Mouse (Mus musculus): ENCODE results near the gene Hs2st1. TPM values are rescaled to one million over a fixed set of nuclear protein-coding genes. Genes with fewer than 3 reads are reported as not detected.

Gene Hs2st1
- polyA plus RNA-seq, 1 experiment from 2014 or later: 13.7 TPM

DNA sequence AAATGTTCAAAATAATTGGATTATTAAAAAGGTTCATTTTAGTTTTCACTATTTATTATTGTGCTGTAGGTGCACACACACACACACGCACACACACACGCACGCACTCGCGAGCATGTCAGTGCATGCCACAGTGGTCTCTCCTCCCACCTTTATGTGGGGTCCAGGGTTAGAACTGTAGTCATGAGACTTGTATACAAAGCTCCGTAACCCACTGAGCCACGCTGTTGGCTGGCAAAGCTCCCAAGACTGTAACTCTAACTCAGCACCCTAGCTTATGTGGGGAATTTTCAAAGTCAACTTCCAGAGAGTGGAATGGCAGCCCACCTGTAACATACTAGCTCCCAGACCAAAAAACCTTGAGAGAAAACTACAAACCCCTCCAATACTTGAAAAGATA lies 24.8 kb downstream of the Hs2st1 start:
- 81% methylated on average over 7 of the region's 7 CpGs for WGBS
- ATAC-seq (ENCODE audit: low FRiP score): no peak

DNA sequence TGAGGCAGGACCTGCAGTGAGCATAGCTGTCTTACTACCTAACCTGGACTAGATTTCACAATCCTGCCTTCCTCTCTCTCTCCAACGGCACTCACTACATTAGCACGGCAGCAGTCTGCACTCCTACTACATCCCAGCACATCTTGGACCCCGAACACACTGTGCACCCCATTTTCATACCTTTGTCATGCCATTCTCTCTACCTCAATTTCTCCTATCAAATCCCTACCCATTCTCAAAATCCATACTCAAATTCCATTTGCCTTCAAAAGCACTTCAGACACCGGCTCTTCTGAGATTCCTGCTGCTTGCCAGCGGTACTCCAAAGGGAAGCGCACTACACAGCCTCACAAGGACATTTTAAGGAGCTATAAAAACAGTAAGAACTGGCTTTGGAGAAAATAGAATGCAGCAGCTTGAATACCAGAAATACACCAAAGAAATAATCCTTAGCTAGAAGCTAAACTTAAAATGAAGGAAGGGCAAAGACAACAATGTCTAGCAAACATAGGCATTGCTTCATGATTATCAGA lies 28.0 kb downstream of the Hs2st1 start:
- H3K27me3 ChIP-seq: no peaks in the 10 kb centered on the region
- H3K9ac ChIP-seq: no peak overlapping the region
- H3K27ac ChIP-seq: no peak overlapping the region
- no peak overlapping the region for H3K4me2 ChIP-seq
- H3K9me3 ChIP-seq: no peaks in the 10 kb centered on the region
- H3K4me3 ChIP-seq: no peak overlapping the region
- no peak for ATAC-seq (ENCODE audit: low FRiP score)
- peaks cover 14% of the 10 kb centered on the region for H3K4me1 ChIP-seq (replicated peaks)
- no peaks in the 10 kb centered on the region for H3K36me3 ChIP-seq
- 82% methylated on average over 6 of the region's 6 CpGs for WGBS

More for the DNA sequence above, 24.8 kb downstream of the Hs2st1 start:
- Histone ChIP-seq H3K4me1 (replicated peaks) (peaks cover 14% of the 10 kb centered on the region), H3K4me3 (no peak overlapping the region), H3K9ac (no peak overlapping the region), H3K4me2 (no peak overlapping the region), H3K27ac (no peak overlapping the region), H3K27me3 (no peaks in the 10 kb centered on the region), H3K9me3 (no peaks in the 10 kb centered on the region), H3K36me3 (no peaks in the 10 kb centered on the region)

DNA sequence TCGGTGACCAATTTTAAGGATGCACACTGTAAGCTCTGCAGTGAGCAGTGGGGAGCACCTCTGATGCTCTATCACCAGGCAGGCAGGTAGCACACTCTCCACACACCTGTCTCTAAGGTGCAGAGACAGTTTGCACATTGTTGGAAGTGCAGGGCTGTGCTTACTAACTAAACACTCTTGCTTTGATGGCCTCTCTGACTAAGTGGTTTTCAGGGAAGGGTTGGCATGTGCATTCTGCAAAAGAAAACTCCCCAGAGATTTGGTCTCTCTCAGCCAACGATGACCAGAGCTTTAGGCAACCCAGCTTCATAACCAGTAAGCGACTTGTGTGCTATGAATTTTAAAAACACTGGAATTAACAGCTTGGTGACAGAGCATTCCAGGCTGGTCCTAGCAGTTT lies 29.2 kb downstream of the Hs2st1 start:
- Histone ChIP-seq H3K4me1 (replicated peaks) (peaks cover 6% of the 10 kb centered on the region), H3K27ac (no peak overlapping the region), H3K4me2 (no peak overlapping the region), H3K9me3 (no peaks in the 10 kb centered on the region), H3K27me3 (no peaks in the 10 kb centered on the region), H3K4me3 (no peak overlapping the region), H3K36me3 (no peaks in the 10 kb centered on the region), H3K9ac (no peak overlapping the region)
- no peak for ATAC-seq (ENCODE audit: low FRiP score)
- WGBS: 77% methylated on average over 3 of the region's 3 CpGs

DNA sequence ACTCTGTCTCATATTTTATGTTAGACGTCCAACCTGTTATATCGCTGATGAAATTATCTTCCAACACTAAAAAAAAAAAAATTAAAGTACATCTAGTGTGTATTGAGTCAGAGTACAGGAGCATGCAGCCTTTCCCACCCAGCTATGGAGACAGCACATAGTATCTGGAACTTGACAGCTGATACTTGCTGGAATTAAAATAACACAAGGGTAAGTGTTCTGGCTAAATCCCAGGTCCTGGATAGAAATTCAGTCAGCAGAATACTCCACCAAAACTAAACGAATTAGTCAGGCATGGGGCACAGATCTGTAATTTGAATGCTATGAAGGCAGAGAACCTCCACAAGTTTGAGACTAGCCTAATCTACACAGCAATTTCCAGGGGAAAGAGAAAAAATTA lies 30.9 kb downstream of the Hs2st1 start:
- 83% methylated on average over 3 of the region's 3 CpGs for WGBS
- H3K27ac ChIP-seq: no peak overlapping the region
- no peaks in the 10 kb centered on the region for H3K27me3 ChIP-seq
- no peak overlapping the region for H3K4me3 ChIP-seq
- no peaks in the 10 kb centered on the region for H3K36me3 ChIP-seq
- H3K9ac ChIP-seq: no peak overlapping the region
- H3K4me1 ChIP-seq (replicated peaks): 0 out of 2 replicates have a peak, but pooled peaks cover 5% of the 10 kb centered on the region
- no peak for ATAC-seq (ENCODE audit: low FRiP score)
- H3K4me2 ChIP-seq: no peak overlapping the region
- no peaks in the 10 kb centered on the region for H3K9me3 ChIP-seq

DNA sequence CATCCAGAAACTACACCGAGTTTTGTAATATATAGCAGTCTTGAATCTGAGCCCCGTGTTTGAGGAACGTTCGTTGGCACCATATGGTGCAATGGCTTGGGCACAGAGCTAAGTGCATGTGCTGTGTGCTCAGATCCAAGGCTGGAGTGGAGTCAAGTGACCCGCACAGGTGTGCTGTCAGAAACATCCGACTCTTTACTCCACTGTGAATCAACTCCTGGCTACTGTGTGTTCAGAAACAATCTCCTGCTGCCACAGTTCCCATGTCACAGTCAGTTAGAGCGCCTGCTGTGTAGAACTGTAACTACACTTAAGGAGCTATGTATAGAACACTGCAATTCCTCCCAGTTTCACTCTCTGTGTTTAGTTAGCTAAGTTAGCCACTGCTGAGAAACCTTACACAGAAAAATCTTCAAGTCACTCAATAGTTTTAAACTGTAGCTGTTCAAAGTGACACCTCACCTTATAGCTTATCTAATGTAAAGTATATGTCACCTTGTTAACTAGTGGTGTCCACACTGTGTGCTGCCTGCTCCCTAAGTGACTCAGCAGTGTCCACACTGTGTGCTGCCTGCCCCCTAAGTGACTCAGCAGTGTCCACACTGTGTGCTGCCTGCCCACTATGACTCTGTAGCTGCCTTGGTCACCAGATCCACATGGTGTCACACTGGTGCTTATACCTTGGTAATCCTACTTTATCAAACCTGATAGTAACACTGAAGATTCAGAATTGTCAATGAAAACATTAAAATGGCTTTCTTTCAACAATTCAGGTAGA lies 32.7 kb downstream of the Hs2st1 start:
- no peak overlapping the region for H3K9ac ChIP-seq
- H3K4me1 ChIP-seq (replicated peaks): 0 out of 2 replicates have a peak, but pooled peaks cover 11% of the 10 kb centered on the region
- no peak overlapping the region for H3K27ac ChIP-seq
- no peak overlapping the region for H3K4me3 ChIP-seq
- H3K36me3 ChIP-seq: no peaks in the 10 kb centered on the region
- no peaks in the 10 kb centered on the region for H3K9me3 ChIP-seq
- no peaks in the 10 kb centered on the region for H3K27me3 ChIP-seq
- H3K4me2 ChIP-seq: no peak overlapping the region
- ATAC-seq (ENCODE audit: low FRiP score): no peak
- 85% methylated on average over 7 of the region's 7 CpGs for WGBS

DNA sequence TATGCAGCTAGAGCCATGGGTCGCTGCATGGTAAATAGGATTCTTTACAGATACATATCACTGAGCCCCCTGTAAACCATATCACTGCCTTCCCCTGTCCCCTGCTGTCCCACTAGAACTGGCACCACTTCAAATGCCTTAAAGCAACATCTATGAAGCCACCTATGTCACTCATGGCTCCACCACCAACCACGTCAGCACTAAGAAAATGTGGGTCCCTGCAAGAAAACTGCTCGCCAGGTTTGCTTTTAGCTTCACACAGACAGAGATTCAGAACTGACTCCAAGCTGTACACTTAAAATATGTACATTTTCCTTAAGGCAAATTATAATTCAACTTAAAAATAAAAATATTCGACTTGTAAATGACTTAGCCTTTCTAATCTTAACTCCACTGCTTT lies 34.9 kb downstream of the Hs2st1 start:
- Histone ChIP-seq H3K27me3 (no peaks in the 10 kb centered on the region), H3K27ac (no peak overlapping the region), H3K4me1 (replicated peaks) (peaks cover 16% of the 10 kb centered on the region), H3K9me3 (no peaks in the 10 kb centered on the region), H3K4me3 (no peak overlapping the region), H3K9ac (no peak overlapping the region), H3K36me3 (no peaks in the 10 kb centered on the region), H3K4me2 (no peak overlapping the region)
- no peak for ATAC-seq (ENCODE audit: low FRiP score)
- WGBS: 96% methylated on average over 4 of the region's 4 CpGs

DNA sequence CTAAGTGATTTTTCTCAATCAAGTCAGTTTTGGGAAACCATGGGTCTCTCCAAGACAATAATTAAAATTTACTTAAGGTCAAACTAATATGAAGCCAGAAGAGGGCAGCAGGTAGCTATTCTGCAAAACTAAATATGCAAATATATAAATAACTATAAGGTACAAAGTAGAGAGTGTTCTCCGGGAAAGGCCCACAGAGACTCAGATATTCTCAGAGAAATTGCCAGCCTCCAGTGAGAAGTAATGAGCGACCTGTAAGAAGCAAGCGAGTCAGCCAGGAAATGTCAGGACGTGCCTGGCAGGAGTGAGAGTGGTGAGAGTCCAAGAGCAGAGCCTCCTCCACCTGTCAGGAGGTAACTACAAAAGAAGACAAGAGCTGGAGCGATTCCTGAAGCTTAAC lies 39.0 kb downstream of the Hs2st1 start:
- Histone ChIP-seq H3K4me1 (replicated peaks) (peaks cover 23% of the 10 kb centered on the region), H3K4me3 (no peak overlapping the region), H3K27ac (no peak overlapping the region; the same call in 1 of the 2 replicates), H3K9me3 (no peaks in the 10 kb centered on the region), H3K27me3 (no peaks in the 10 kb centered on the region), H3K4me2 (no peak overlapping the region), H3K9ac (no peak overlapping the region), H3K36me3 (no peaks in the 10 kb centered on the region)
- ATAC-seq (ENCODE audit: low FRiP score): no peak
- 53% methylated on average over 5 of the region's 5 CpGs for WGBS

DNA sequence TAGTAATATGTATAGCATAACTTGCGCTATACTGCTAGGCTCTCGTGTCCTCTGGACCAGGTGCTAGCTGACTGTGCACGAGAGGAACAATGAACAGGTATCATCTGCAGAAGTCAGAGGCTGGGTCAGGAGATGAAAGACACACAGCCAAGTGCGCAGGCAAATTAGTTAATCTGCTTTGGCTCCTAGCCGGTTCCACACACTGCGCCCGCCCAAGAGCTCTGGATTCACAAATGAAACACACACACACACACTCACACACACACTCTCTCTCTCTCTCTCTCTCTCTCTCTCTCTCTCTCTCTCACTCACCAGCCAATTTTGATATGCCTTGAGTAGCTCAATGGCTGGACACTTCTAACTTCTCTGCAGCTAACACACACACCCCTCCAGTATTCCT lies 42.1 kb downstream of the Hs2st1 start:
- Histone ChIP-seq H3K4me3 (no peak overlapping the region), H3K9ac (no peak overlapping the region), H3K27ac (no peak overlapping the region), H3K9me3 (no peaks in the 10 kb centered on the region), H3K36me3 (no peaks in the 10 kb centered on the region), H3K4me1 (replicated peaks) (peaks cover 14% of the 10 kb centered on the region), H3K4me2 (no peak overlapping the region), H3K27me3 (no peaks in the 10 kb centered on the region)
- WGBS: 92% methylated on average over 7 of the region's 7 CpGs
- no peak for ATAC-seq (ENCODE audit: low FRiP score)

DNA sequence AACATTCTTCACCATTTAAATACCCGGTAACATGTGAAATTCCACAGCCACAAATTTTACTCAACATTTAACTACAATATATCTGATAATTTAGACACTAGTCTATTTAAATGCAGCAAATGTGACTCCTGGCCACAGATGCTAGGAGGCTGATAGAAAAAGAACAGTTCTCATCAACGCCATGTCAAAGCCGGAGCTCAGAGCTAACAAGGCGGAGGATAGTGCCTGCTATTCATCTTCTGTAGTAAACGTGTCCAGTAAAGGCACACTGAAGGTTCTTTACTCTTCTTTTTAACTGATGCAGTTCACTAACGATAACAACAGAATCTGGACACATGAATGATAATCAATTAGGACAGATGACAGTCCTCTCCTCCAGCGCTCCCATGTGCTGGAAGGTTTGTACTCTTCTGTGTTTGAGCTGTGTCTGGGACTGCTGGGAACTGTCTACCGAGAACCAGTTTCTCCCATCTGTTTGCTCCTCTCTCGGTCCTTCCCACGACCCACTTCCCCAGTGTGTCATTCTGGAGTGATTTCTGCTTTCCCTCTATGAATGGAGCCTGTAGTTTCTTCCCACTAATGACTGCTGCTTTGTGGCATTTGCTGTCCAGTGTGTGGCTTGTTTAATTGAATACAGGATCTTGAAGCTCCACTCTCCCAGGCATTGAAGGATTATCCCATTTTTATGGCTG lies 50.3 kb downstream of the Hs2st1 start:
- no peaks in the 10 kb centered on the region for H3K27me3 ChIP-seq
- ATAC-seq (ENCODE audit: low FRiP score): peak; percentile 53; the same call in 1 of the 2 replicates
- H3K9ac ChIP-seq: no peak overlapping the region
- 52% methylated on average over 10 of the region's 10 CpGs for WGBS
- no peak overlapping the region for H3K4me3 ChIP-seq
- H3K27ac ChIP-seq: peak overlapping the region; percentile 15; the same call in 1 of the 2 replicates
- peaks cover 12% of the 10 kb centered on the region for H3K4me1 ChIP-seq (replicated peaks)
- no peaks in the 10 kb centered on the region for H3K9me3 ChIP-seq
- H3K36me3 ChIP-seq: no peaks in the 10 kb centered on the region
- no peak overlapping the region for H3K4me2 ChIP-seq

DNA sequence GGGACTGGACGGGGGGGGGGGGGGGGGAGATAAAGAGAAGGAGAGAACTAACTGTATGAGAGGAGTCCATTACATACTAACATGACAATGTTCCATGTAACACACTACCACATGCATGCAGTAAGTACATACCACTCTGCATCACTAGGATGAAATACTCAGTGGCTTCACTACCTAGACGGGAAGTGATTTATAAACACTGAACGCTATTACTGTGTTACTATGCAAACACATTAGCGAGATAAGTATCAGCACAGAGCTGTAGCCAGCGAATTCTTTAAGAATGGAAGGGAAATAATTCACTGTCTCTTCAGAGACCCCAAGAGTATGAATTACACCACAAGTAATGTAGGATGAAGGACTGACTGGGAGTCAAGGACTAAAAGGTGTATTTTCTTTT lies 51.1 kb downstream of the Hs2st1 start:
- WGBS: 61% methylated on average over 5 of the region's 5 CpGs
- ATAC-seq (ENCODE audit: low FRiP score): no peak
- Histone ChIP-seq H3K9me3 (no peaks in the 10 kb centered on the region), H3K4me1 (replicated peaks) (peaks cover 12% of the 10 kb centered on the region), H3K27me3 (no peaks in the 10 kb centered on the region), H3K4me3 (no peak overlapping the region), H3K9ac (no peak overlapping the region), H3K27ac (peak overlapping the region; percentile 23; the same call in 1 of the 2 replicates), H3K36me3 (no peaks in the 10 kb centered on the region), H3K4me2 (no peak overlapping the region)

DNA sequence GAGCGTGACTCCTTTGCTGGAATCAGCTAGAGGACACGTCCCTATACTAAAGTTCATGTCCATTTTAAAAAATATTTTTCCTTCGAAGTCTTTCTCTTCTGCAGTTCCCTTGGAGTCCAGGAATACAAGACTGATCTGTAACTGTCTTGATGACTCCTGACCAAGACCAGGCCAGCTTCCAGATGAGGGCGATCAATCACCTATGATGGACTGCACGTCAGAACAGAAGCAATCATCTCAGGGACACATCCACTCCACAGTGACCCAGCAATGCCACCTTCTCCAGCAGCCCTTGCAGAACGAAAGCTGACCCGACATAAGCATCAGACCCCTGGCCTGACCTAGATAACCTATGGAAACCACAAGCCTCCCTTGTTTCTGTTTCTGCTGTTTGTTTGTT lies 54.7 kb downstream of the Hs2st1 start:
- H3K4me3 ChIP-seq: no peak overlapping the region
- no peak overlapping the region for H3K27ac ChIP-seq
- no peaks in the 10 kb centered on the region for H3K9me3 ChIP-seq
- H3K27me3 ChIP-seq: no peaks in the 10 kb centered on the region
- 87% methylated on average over 7 of the region's 7 CpGs for WGBS
- H3K4me2 ChIP-seq: no peak overlapping the region
- H3K9ac ChIP-seq: no peak overlapping the region
- peaks cover 12% of the 10 kb centered on the region for H3K4me1 ChIP-seq (replicated peaks)
- no peaks in the 10 kb centered on the region for H3K36me3 ChIP-seq
- no peak for ATAC-seq (ENCODE audit: low FRiP score)

DNA sequence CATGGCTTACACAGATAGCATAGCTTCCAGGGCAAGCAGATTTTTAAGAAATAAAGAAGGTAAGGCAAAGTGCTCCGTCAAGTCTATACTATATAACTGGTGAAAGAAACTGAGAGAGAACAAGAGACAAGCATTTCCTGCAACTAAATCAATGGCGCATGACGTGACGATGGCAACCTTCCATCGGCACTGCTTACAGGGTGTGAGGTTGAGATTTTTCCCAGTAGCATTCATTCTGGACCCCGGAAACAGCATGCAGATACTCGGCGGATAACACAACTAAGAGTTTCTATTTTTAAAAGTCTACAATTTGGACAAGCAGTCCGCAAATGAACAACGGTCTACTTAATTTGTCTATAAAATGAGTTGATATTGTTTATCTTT lies 55.9 kb downstream of the Hs2st1 start:
- H3K4me3 ChIP-seq: no peak overlapping the region
- H3K27ac ChIP-seq: no peak overlapping the region
- H3K9me3 ChIP-seq: no peaks in the 10 kb centered on the region
- H3K4me2 ChIP-seq: no peak overlapping the region
- no peaks in the 10 kb centered on the region for H3K36me3 ChIP-seq
- H3K9ac ChIP-seq: no peak overlapping the region
- no peaks in the 10 kb centered on the region for H3K27me3 ChIP-seq
- 94% methylated on average over 10 of the region's 10 CpGs for WGBS
- H3K4me1 ChIP-seq (replicated peaks): peaks cover 6% of the 10 kb centered on the region; the same call in 1 of the 2 replicates
- ATAC-seq (ENCODE audit: low FRiP score): no peak

Measured in hindbrain, embryonic 13.5 days (tissue).